Mouse (Mus musculus): ENCODE data around the gene Wwc2.

The Wwc2 gene

GRCm38 (mm10) chr8:47939933-47940870 lies 50.5 kb downstream of the Wwc2 start:
- DNase-seq (ENCODE audit: low read depth, low spot score): no peak

DNA sequence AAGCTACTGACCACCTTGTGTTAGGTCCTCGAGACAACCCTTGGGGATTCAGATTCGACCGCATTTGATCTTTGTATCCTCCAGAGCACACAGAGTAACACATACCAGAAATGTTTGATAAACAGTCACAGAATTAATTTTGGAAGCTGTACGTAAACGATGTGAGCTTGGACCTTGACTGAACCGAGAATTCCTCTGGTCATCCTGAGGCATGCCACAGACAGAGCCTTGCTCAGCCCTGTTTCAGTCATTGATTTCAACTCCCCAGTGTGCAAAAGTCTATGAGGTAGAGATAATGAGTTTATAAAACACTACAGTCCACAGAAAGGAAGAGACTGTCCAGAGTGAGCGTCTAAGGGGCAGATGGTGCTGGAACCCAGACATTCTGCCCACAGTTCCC lies 51.5 kb downstream of the Wwc2 start:
- no peak for DNase-seq (ENCODE audit: low read depth, low spot score)

DNA sequence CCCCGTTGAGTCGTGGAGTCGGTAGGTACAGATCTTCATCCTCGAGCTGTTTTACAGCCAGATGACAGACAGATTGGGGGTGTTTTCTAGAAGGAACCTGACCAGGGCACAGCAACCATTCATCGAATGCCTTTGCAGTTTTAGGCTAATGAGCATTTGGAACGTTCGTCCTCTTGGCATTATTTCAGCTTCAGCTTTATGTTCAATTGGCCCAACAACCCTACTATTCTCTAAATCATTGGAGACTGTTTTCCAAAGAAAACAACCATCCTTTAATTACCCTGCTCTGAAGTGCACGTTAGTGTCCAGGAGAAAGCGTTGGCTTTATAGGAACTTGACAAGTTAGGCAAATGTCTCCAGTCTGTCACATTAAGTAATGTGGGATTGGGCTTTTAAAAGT lies 54.3 kb downstream of the Wwc2 start:
- no peak for DNase-seq (ENCODE audit: low read depth, low spot score)

DNA sequence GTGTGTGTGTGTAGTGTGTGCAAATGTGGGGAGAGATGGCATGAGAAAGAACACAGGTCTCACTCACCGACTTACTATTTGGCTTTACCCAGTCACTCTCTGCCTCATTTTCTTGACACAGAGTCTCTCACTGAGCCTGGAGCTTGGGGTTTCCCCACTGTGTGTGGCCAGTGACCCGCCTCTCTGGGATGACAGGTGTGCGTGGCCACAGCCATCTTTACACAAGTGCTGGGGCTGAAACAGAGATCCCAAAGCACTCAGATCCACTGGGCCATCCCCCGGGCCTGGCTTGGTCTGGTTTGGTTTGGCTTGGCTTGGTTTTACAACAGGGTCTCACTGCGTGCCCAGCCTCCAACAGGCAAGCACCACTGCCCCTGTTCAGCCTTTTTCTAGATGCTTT lies 55.3 kb downstream of the Wwc2 start:
- no peak for DNase-seq (ENCODE audit: low read depth, low spot score)

GRCm38 (mm10) chr8:47933087-47933486 lies 57.6 kb downstream of the Wwc2 start:
- no peak for DNase-seq (ENCODE audit: low read depth, low spot score)

DNA sequence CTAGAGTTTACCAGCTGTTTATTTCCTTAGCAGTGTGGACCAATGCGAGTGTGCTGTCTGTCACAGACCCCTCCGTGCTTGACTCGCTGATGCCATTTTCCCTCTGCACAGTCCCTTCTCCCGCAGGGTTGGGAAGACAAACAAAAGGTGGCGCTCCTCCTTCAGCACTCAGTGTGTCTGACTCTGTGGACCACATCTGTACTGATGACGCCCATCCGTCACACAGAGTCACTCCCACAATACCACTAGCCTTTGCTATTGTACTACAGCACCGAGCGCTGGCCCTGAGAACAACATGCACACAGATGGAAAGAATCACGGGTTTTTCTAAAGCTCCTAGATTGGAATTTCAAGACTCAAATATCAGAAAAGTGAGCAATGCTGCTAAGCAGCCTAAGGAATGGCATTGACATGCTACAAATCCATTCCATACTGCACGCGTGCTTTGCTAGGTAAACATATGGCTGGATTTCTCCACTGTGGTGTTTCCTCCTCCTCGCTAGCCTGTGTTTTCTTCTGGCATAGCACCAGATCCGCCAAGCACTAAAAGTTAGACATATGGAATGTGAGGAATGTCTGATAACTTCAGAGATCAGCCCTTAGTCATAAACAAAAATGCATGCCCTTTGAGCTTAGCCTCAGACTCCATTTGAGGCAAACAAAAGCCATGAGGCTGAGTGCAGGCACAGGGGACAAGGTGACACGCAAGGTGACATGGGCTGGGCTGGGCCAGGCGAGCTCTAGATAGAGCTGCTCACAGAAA lies 58.5 kb downstream of the Wwc2 start:
- peak; percentile 64 for DNase-seq (ENCODE audit: low read depth, low spot score)

DNA sequence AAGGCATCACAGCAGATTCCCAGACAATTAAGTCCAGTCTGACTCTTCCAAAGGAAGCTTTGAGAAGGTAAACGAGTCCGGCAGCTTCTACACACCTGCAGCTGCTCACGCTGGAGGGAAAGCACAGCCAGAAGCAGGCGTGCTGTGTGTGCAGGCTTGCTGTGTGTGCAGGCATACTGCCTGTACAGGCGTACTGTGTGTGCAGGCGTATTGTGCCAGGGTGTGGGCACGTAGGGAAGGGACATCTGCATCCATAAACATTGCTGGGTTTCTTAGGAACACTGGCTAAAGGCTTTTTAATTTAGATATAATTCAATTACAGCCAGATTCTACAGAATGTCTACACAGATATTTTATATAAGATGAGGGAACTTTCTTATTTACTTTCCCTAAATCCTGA lies 59.4 kb downstream of the Wwc2 start:
- DNase-seq (ENCODE audit: low read depth, low spot score): no peak

- DNase-seq (ENCODE audit: low read depth, low spot score): no peak
Measured at GRCm38 (mm10) chr8:47929615-47930014, 61.1 kb downstream of the Wwc2 start.

DNA sequence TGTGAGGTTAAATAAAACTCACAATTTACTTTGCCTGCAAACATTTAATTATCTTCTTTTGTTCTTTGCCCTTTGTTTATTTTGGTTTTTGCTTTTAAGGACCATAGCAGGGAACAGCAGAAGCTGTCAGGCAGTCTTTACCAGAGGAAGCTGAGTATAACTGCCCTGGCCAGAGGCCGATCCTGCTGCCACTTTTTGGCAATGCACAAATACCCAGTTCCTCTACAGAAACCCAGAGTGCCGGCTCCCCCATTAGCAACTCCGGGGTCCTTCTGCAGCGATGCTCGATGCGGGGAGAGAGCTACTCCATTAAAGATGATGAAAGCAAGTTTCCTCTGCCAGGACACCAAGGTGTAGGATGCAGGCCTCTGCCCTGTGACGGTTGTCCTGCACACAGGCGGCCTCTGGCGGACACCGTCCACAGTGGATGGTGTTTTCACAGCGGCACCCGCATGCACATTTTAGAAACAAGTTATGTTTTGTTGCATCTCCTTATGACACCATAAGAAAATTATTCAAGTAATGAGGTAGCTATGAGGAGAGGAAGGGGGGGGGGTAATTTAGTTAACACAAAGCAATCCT lies 62.0 kb downstream of the Wwc2 start:
- no peak for DNase-seq (ENCODE audit: low read depth, low spot score)

DNA sequence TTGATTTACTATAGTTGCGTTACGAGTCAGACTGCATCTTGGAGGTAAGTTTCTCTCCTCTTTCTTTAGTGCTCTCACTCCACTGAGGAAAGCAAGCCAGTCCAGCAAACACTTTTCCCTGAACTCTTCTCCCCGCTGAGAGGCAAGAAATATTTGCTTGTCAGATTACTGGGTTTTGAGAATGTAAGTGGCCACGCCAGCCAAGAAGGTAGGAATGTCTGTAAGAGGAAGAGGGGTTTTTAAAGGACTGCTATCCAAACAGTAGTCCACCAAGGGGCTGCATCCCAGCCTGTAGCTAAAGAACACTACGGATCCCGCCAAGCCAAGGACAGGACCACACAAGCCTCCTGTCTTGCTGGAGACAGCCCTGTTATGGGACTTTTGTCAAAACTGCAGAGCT lies 65.8 kb downstream of the Wwc2 start:
- no peak for DNase-seq (ENCODE audit: low read depth, low spot score)

GRCm38 (mm10) chr8:47922816-47923215 lies 67.9 kb downstream of the Wwc2 start:
- no peak for DNase-seq (ENCODE audit: low read depth, low spot score)

DNA sequence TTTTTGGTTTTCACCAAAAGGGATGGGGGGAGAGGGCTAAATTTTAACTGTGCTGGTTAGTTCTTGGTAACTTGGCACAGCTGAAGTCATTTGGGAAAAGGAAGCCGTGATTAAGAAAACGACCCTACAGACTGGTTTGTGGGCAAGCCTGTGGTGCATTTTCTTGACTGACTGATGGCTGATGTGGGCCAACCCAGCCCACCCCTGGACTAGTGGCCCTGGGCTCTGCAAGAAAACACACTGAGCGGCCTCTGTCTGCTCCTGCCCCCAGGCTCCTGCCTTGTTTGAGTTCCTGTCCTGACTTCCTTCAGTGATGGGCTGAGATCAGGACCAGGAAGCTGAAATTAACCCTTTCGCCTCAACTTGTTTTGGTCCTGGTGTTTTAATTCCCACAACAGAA lies 68.7 kb downstream of the Wwc2 start:
- DNase-seq (ENCODE audit: low read depth, low spot score): no peak

DNA sequence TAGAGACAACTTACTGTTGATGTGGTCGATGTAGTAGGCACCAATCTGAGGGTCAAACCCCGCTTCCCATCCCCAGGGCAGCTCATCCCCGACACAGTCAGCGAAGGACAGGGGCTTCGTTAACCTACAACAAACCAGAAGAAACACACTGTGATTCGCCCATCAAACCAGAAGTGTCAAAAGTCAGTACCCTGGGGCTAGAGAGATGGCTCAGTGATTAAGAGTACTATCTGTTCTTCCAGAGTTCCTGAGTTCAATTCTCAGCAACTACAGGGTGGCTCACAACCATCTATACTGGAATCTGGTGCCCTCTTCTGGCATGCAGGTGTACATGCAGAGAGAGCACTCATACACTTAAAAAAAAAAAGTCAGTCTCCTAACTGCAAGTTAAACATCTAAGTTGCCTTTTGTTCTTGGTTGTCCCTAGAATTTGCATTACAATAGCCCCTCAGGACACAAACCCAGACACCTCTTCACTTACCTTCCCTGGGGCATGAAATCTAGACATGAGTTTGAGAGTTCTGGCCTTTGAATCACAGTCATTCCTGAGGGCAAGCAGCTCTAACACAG lies 70.1 kb downstream of the Wwc2 start:
- no peak for DNase-seq (ENCODE audit: low read depth, low spot score)

- DNase-seq (ENCODE audit: low read depth, low spot score): no peak
Measured at GRCm38 (mm10) chr8:47917060-47918035, 73.4 kb downstream of the Wwc2 start.

- no peak for DNase-seq (ENCODE audit: low read depth, low spot score)
Measured at GRCm38 (mm10) chr8:47915521-47915920, 75.2 kb downstream of the Wwc2 start.

- DNase-seq (ENCODE audit: low read depth, low spot score): no peak
Measured at GRCm38 (mm10) chr8:47914946-47915345, 75.8 kb downstream of the Wwc2 start.

DNA sequence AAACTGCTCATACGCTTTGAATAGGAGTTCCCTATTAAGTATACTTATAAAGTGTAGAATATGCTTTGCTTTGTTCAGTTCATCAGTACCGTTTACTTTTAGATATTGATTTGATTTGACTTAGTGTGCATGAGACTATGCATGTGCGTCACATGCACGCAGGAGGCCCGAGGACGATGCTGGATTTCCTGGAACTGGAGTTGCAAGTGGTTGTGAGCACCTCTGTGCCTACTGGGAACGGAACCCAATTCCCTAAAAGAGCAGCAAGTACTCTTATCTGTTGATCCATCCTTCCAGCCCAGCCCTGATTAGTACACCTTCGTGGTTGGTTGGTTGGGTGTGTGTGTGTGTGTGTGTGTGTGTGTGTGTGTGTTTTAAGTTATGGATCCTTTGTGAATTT lies 76.6 kb downstream of the Wwc2 start:
- no peak for DNase-seq (ENCODE audit: low read depth, low spot score)

DNA sequence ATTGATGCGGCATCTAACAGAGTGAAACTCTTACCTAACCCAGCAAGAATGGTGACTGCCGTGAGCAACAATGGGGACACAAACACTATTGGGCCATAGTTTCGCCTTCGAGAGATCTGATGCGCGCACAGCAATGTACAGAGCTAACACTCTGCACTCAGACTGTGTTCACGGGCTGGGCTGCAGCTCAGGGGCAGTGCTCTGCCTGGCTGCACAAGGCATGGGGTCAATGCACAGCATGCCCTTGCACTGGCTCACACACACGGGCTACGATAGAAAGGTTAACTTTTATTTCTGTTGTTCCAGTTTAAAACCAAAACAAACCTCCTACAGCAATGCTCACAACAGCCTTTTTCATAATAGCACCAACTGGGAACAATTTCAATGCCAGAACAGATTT lies 77.1 kb downstream of the Wwc2 start:
- DNase-seq (ENCODE audit: low read depth, low spot score): no peak

GRCm38 (mm10) chr8:47909681-47910080 lies 81.0 kb downstream of the Wwc2 start:
- no peak for DNase-seq (ENCODE audit: low read depth, low spot score)

DNA sequence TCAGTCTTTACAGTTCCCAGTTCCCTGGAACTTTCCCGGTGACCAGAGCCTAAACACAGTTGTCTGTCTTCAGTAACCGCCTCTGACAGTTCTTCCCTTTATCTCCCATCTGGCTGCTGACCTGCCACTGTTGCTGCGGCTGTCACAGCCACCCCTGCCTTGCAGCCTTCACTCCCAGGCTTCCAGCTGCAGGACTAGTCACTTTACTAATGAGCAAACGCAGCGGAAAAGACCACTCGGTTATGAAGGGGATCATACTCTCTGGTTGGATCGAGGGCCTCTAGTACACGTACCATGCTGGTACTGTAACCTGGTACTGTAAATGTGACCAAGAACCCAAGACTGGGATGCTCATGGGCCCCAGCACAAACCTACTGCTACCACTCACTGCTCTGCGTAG lies 83.7 kb downstream of the Wwc2 start:
- DNase-seq (ENCODE audit: low read depth, low spot score): no peak

DNA sequence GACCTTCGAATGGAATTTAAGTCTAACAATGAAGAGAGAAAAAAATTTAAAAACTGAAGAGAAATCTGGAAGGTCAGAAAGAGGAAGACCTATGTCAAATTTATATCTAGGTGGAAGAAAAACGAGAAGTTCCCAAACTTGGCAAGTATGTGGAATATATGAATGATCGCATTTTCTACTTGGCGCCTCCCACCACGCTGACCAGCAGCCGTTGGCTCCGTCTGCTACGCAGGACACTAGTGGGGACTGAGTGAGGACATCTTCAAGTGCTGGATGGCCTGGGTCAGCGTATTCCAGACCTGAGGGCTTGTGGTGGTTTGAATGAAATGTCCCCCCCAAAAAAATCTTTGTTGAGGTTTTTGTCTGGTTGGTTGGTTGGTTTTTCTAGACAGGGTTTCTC lies 84.6 kb downstream of the Wwc2 start:
- no peak for DNase-seq (ENCODE audit: low read depth, low spot score)
